Mouse (Mus musculus): ENCODE results near the gene Mbnl2. TPM values are rescaled to one million over a fixed set of nuclear protein-coding genes. Genes with fewer than 3 reads are reported as not detected.

The Mbnl2 gene
- polyA plus RNA-seq, 1 experiment from 2014 or later: 21.8 TPM

GRCm38 (mm10) chr14:120373026-120374024 lies 97.9 kb downstream of the Mbnl2 start:
- Histone ChIP-seq H3K4me2 (ENCODE audit: low read length) (no peak overlapping the region), H3K9me3 (replicated peaks; ENCODE audit: control insufficient read depth, low read length, poor library complexity, severe bottlenecking) (no peaks in the 10 kb centered on the region), H3K27ac (ENCODE audit: low read length) (no peak overlapping the region), H3K36me3 (ENCODE audit: control insufficient read depth, insufficient read depth, low read length) (no peaks in the 10 kb centered on the region), H3K4me3 (ENCODE audit: low read depth, low read length) (no peak overlapping the region), H3K27me3 (ENCODE audit: control insufficient read depth, insufficient read depth, low read depth, low read length) (no peaks in the 10 kb centered on the region), H3K9ac (ENCODE audit: low read depth, low read length) (no peak overlapping the region), H3K4me1 (ENCODE audit: control insufficient read depth, insufficient read depth, low read length) (no peaks in the 10 kb centered on the region; the same call in 1 of the 2 replicates)
- ATAC-seq: no peak
- WGBS: 79% methylated on average over 11 of the region's 11 CpGs

DNA sequence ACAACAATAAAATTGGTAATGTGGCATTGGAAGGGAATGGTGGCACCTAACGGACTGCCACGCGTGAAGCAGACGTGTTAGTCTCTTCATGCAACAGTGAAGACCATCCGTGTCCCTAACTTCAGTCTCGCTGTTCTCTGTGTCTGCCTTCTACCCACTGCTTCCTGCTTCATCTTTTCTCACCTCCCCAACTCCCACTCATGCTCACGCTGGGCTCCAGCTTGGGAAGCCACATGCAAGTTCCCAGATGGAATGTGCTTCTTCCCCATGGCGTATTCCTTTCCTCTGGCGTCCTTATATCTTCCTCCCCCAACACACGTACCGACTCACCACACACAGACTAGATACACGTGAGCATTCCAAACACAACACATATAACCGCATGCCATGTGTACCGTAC lies 99.3 kb downstream of the Mbnl2 start:
- no peak for ATAC-seq
- no peak overlapping the region for H3K4me2 ChIP-seq (ENCODE audit: low read length)
- H3K27ac ChIP-seq (ENCODE audit: low read length): no peak overlapping the region
- no peak overlapping the region for H3K9ac ChIP-seq (ENCODE audit: low read depth, low read length)
- WGBS: 97% methylated on average over 14 of the region's 14 CpGs
- H3K9me3 ChIP-seq (replicated peaks; ENCODE audit: control insufficient read depth, low read length, poor library complexity, severe bottlenecking): no peaks in the 10 kb centered on the region
- H3K4me1 ChIP-seq (ENCODE audit: control insufficient read depth, insufficient read depth, low read length): no peaks in the 10 kb centered on the region; the same call in 1 of the 2 replicates
- H3K36me3 ChIP-seq (ENCODE audit: control insufficient read depth, insufficient read depth, low read length): no peaks in the 10 kb centered on the region
- H3K27me3 ChIP-seq (ENCODE audit: control insufficient read depth, insufficient read depth, low read depth, low read length): no peaks in the 10 kb centered on the region
- H3K4me3 ChIP-seq (ENCODE audit: low read depth, low read length): no peak overlapping the region

- Histone ChIP-seq H3K4me1 (ENCODE audit: control insufficient read depth, insufficient read depth, low read length) (peaks cover 3% of the 10 kb centered on the region; the same call in 1 of the 2 replicates), H3K27me3 (ENCODE audit: control insufficient read depth, insufficient read depth, low read depth, low read length) (no peaks in the 10 kb centered on the region), H3K9ac (ENCODE audit: low read depth, low read length) (no peak overlapping the region), H3K4me2 (ENCODE audit: low read length) (no peak overlapping the region), H3K36me3 (ENCODE audit: control insufficient read depth, insufficient read depth, low read length) (no peaks in the 10 kb centered on the region), H3K9me3 (replicated peaks; ENCODE audit: control insufficient read depth, low read length, poor library complexity, severe bottlenecking) (no peaks in the 10 kb centered on the region), H3K27ac (ENCODE audit: low read length) (no peak overlapping the region), H3K4me3 (ENCODE audit: low read depth, low read length) (no peak overlapping the region)
- 92% methylated on average over 4 of the region's 4 CpGs for WGBS
- ATAC-seq: 0 out of 2 replicates have a peak, but pooled peaks have one; percentile 28
Observed at GRCm38 (mm10) chr14:120377192-120377591, 101.7 kb downstream of the Mbnl2 start.

DNA sequence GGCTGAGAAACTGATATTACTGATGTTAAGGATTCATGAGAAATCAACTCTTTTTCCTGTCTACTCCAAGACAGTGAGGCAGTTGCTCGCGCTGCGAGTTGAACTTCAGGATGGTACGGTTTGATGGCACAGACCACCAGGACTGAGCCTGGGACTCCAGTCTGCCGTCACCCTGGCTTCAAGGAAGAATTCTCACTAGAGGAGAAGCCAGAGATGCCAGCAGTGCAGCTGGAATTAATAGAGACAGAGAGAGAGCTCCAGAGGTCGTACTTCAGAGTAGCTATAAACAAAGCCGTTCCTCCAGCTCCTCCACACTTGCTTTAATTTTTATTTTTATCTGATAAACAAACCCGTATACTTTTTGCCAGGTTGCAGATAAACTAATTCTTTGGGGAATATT lies 102.5 kb downstream of the Mbnl2 start:
- no peaks in the 10 kb centered on the region for H3K9me3 ChIP-seq (replicated peaks; ENCODE audit: control insufficient read depth, low read length, poor library complexity, severe bottlenecking)
- no peak for ATAC-seq
- peaks cover 3% of the 10 kb centered on the region; the same call in 1 of the 2 replicates for H3K4me1 ChIP-seq (ENCODE audit: control insufficient read depth, insufficient read depth, low read length)
- no peaks in the 10 kb centered on the region for H3K27me3 ChIP-seq (ENCODE audit: control insufficient read depth, insufficient read depth, low read depth, low read length)
- no peaks in the 10 kb centered on the region for H3K36me3 ChIP-seq (ENCODE audit: control insufficient read depth, insufficient read depth, low read length)
- no peak overlapping the region for H3K4me3 ChIP-seq (ENCODE audit: low read depth, low read length)
- no peak overlapping the region for H3K9ac ChIP-seq (ENCODE audit: low read depth, low read length)
- WGBS: 72% methylated on average over 8 of the region's 8 CpGs
- H3K27ac ChIP-seq (ENCODE audit: low read length): no peak overlapping the region
- no peak overlapping the region for H3K4me2 ChIP-seq (ENCODE audit: low read length)

DNA sequence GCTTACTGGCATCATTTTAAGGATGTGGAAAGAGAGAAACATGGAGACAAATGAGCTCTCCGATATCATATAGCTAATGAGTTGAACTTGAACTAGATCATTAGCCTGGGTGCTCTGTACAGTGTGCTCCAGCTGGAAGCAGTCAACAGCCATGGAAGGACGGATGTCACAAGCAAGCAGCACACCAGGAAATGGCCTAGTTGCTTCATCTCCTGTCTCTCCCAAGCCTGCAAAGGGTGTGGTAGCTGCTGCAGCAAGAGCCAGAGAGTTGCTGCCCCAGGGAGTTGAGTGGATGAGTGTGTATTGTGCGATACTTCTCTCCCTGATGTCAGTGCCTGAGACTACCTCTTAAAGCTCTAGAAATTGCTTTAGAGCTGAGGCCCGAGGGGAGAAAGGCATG lies 104.2 kb downstream of the Mbnl2 start:
- Histone ChIP-seq H3K9me3 (replicated peaks; ENCODE audit: control insufficient read depth, low read length, poor library complexity, severe bottlenecking) (no peaks in the 10 kb centered on the region), H3K4me3 (ENCODE audit: low read depth, low read length) (no peak overlapping the region), H3K4me1 (ENCODE audit: control insufficient read depth, insufficient read depth, low read length) (peaks cover 3% of the 10 kb centered on the region; the same call in 1 of the 2 replicates), H3K27me3 (ENCODE audit: control insufficient read depth, insufficient read depth, low read depth, low read length) (no peaks in the 10 kb centered on the region), H3K36me3 (ENCODE audit: control insufficient read depth, insufficient read depth, low read length) (no peaks in the 10 kb centered on the region), H3K27ac (ENCODE audit: low read length) (no peak overlapping the region), H3K9ac (ENCODE audit: low read depth, low read length) (no peak overlapping the region), H3K4me2 (ENCODE audit: low read length) (no peak overlapping the region)
- 80% methylated on average over 4 of the region's 4 CpGs for WGBS
- no peak for ATAC-seq

GRCm38 (mm10) chr14:120381378-120382134 lies 106.1 kb downstream of the Mbnl2 start:
- Histone ChIP-seq H3K4me3 (ENCODE audit: low read depth, low read length) (no peak overlapping the region), H3K36me3 (ENCODE audit: control insufficient read depth, insufficient read depth, low read length) (no peaks in the 10 kb centered on the region), H3K9me3 (replicated peaks; ENCODE audit: control insufficient read depth, low read length, poor library complexity, severe bottlenecking) (no peaks in the 10 kb centered on the region), H3K4me2 (ENCODE audit: low read length) (no peak overlapping the region), H3K27ac (ENCODE audit: low read length) (no peak overlapping the region), H3K27me3 (ENCODE audit: control insufficient read depth, insufficient read depth, low read depth, low read length) (no peaks in the 10 kb centered on the region), H3K4me1 (ENCODE audit: control insufficient read depth, insufficient read depth, low read length) (peaks cover 3% of the 10 kb centered on the region; the same call in 1 of the 2 replicates), H3K9ac (ENCODE audit: low read depth, low read length) (no peak overlapping the region)
- ATAC-seq: no peak
- WGBS: 61% methylated on average over 26 of the region's 26 CpGs

DNA sequence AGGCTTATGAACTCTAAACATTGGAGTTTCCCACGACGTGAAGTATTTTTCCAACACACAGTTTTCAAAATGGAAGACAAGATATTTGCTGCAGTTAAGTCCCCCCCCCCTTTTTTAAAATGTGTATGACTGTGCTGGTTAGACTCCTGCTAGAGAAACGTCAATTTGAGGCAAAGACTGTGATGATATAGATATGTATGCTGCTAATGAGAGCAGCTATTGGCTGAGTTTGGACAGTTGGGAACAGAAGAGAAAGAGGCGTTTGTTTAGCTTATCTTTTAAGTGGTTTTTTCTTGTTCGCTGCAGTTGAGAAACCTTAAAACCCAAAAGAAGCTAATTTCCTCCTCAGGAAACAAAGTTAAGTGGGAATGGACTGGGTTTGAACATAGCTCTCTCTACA lies 106.7 kb downstream of the Mbnl2 start:
- H3K4me3 ChIP-seq (ENCODE audit: low read depth, low read length): no peak overlapping the region
- H3K36me3 ChIP-seq (ENCODE audit: control insufficient read depth, insufficient read depth, low read length): no peaks in the 10 kb centered on the region
- 62% methylated on average over 5 of the region's 5 CpGs for WGBS
- peaks cover 3% of the 10 kb centered on the region; the same call in 1 of the 2 replicates for H3K4me1 ChIP-seq (ENCODE audit: control insufficient read depth, insufficient read depth, low read length)
- H3K9me3 ChIP-seq (replicated peaks; ENCODE audit: control insufficient read depth, low read length, poor library complexity, severe bottlenecking): no peaks in the 10 kb centered on the region
- no peak overlapping the region for H3K27ac ChIP-seq (ENCODE audit: low read length)
- no peaks in the 10 kb centered on the region for H3K27me3 ChIP-seq (ENCODE audit: control insufficient read depth, insufficient read depth, low read depth, low read length)
- no peak overlapping the region for H3K4me2 ChIP-seq (ENCODE audit: low read length)
- H3K9ac ChIP-seq (ENCODE audit: low read depth, low read length): no peak overlapping the region
- no peak for ATAC-seq

DNA sequence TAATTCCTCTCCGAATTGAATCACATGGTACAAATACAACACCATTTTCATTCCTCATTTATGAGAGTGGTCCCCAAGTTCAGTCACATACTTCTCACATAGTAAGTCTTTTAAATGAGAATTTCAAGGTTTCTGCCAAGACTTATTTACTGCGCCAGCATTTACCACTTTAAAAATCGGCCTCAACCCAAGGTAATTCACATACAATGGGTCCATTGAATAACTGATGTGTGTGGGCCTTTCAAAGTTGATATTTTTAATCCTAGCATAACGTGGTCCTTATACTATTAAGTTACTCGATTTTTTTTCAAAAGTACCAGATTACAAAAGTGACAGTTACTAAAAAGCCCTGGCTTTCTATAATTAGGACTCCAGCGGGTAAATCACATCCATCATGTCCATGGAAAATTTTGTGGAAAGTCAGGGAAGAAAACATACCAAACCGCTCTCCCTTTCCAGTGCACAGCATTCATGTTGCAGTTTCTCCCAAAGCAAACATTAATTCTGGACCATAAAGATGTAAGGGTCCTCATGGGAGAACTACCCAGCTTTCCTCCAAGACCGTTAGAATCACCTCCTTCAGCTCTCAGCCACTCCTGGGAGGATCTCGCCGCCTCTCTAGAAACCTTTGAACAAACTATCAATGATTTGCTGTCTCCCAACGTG lies 107.8 kb downstream of the Mbnl2 start:
- 75% methylated on average over 11 of the region's 11 CpGs for WGBS
- Histone ChIP-seq H3K9me3 (replicated peaks; ENCODE audit: control insufficient read depth, low read length, poor library complexity, severe bottlenecking) (no peaks in the 10 kb centered on the region), H3K9ac (ENCODE audit: low read depth, low read length) (no peak overlapping the region), H3K4me2 (ENCODE audit: low read length) (no peak overlapping the region), H3K4me1 (ENCODE audit: control insufficient read depth, insufficient read depth, low read length) (peaks cover 3% of the 10 kb centered on the region; the same call in 1 of the 2 replicates), H3K4me3 (ENCODE audit: low read depth, low read length) (no peak overlapping the region), H3K27me3 (ENCODE audit: control insufficient read depth, insufficient read depth, low read depth, low read length) (no peaks in the 10 kb centered on the region), H3K36me3 (ENCODE audit: control insufficient read depth, insufficient read depth, low read length) (no peaks in the 10 kb centered on the region), H3K27ac (ENCODE audit: low read length) (no peak overlapping the region)
- no peak for ATAC-seq
